Mouse (Mus musculus) mouse embryonic stem cell (cell line): ENCODE measurements around the gene Gm960.
"Not testable (repeated sequence)": the region's sequence is repeated elsewhere in the genome, so short reads cannot be mapped to it uniquely, and the experiment has no call there.

Experiments
- in situ Hi-C, 2 experiments: fragments of 300-500 bp; cut with MboI; formaldehyde crosslinking; loops; 1 replicate in 1 of 2; 3 replicates in 1 of 2; pipeline ENCODE4 v1.14.3; 2019 to 2020; ENCODE audit warnings: low sequenced_read_pairs in 2 of 2, low pct_unique_long_range_greater_than_20kb in 1 of 2, mixed read lengths in 1 of 2; ENCODE audit not compliant: unreplicated experiment in 1 of 2

The Gm960 gene

GRCm38 (mm10) chr19:4612181-4612961 is 86.1 kb downstream of the Gm960 start:
- in situ Hi-C loops, result no loop called here

DNA sequence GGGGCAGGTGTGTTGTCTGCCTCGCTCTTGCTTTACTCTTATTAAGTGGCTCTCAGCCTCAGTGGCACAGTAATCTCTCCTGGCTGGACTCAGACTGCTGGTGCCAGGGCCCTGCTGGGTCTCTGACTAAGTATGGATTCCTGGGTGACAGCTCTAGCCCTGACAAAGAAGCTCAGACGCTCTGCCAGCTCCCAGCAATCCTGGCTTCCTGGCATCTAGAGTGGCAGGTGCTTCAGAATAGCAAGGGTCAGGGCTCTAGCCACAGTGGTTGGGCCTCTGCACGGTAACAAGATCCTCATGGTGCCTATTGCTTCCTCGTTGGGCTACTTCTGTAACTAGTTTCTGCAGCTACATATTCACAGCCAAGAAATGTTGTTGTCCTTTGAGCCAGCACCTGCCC is 88.4 kb downstream of the Gm960 start:
- in situ Hi-C loops, result no loop called here

DNA sequence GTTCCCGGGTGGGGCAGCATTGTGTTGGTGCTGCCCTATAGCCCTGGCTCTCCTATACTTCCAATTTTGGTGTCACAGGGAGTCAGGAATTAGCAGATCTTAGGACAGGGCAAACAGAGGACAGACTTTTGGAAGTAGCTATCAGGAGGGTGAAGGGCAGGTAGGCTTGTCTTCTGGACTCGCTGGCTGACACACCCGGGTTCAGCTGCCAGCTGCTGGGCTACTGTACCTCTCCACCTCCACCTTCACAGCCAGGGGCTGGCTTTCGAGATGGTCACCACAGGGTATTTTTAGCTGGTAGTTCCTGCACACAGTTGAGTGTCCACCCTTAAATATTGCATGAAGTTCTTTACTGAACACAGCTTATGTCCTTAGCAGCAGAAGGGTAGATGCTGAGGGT is 90.0 kb downstream of the Gm960 start:
- in situ Hi-C loops, result no loop called here

- in situ Hi-C loops, result no loop called here
Measured at GRCm38 (mm10) chr19:4607406-4607805, 91.1 kb downstream of the Gm960 start.

DNA sequence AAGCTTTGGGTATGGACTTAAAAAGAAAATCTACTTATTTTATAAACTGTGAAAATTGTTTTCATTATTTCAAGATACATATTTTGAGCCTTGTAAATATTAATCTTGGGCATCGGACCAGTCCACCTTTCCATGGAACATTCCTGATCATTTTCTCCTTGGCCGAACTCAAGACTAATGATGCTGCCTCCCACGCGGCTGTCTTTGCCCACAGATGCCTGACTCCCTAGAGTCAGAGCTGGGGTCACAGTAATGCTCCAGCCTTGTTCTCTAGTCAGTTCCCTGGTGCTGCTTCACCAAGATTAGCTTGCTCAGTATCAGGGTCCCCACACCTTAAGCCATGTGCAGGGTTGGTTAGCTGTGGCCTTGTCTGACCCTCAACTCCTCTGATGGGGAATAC is 92.8 kb downstream of the Gm960 start:
- in situ Hi-C loops, result no loop called here

DNA sequence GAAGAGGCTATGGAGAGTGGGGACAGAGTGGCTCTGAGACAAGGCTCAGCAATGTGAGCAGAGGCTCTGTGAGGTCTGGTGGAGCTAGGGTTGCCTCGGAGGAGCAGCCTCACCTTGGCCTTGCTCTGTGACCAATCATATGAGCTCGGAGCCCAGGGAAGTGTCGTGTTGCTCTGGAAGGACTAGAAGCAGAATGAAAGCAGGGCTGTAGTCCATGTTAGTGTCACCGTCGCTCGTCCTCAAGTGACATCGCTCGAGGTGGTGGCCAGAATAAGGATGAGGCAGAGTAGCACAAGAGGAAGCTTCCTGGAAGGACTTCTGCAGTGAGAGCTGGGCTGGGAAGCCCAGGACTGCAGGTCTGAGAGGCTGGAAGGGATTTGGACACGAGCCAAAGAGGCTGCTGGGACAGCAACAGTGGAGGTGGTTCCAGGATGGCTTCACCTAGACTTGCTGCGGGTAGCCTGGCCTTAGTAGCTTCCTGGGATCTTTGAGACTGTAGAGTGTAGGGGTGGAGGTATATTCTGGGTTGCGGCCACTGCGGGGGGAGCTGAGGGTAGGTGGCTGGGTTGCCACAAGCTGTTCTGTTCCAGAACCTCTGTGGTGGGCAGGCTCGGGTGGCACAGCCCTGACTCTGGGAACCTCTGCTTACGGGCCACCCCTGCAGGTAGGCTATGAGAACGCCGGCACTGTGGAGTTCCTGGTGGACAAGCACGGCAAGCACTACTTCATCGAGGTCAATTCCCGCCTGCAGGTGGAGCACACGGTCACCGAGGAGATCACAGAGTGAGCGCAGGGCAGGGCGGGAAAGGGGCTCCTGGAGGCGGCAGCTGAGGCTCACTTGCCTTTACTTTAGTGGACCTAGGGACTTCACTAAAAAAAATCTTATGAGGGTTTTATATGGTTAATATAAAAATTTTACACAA is 94.4 kb downstream of the Gm960 start:
- in situ Hi-C loops, result no loop called here

- in situ Hi-C loops, result no loop called here
Measured at GRCm38 (mm10) chr19:4602459-4602858, 96.0 kb downstream of the Gm960 start.

- in situ Hi-C loops, result no loop called here
Measured at GRCm38 (mm10) chr19:4596071-4596470, 102.4 kb downstream of the Gm960 start.

DNA sequence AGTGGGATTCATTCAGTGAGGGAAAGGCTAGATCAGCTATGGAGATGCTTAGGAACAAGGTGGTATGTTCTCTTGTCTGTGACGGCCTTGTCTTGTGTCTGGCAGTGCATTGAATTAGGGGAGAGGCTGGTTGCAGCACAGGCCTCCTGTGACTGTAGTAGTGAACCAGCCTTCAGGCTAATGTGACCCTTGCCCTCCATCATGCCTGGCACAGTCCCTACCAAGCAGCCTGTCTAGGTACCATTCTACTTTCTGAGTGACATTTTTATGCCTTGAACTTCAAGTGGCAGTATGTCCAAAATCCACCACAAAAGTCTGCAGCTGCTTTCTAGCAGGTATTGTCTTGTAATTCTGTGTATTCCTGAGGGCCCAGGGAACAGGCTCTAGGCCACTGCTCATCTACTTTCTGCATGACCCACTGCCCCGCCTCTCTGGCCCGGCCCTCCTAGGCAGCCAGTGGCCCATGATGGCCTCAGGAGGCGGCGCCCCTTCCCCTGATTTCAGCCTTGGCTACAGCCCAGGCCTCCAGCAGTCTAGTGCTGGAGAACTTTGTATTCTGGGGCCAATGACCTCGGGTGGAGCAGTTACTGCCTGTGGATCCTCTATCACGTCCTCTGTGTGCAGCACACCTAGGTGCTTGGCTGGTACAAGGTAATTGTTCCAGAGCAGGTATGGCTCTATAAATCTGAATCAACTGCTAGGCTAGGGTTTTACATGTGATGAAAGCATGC is 104.5 kb downstream of the Gm960 start:
- in situ Hi-C loops, result no loop called here

GRCm38 (mm10) chr19:4590025-4590424 is 108.4 kb downstream of the Gm960 start:
- in situ Hi-C loops, result no loop called here

DNA sequence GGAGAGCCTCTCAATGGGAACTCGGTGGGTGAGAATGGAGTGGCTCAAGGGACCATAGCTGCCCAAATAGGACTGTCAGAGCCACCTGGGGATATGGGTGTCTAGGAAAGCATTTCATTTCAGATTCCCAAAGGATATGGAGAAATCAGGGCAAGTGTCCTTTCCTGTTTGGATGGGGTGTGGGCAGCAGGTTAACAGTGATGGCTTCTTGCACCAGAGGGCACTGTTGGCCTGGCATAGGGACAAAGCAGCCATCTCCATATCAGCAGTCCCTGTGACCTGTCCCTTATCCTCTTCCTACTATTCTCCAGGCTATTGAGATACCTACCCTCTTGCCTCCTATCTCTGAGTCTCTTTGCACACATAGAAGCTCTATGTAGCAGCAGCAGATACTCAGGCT is 109.4 kb downstream of the Gm960 start:
- in situ Hi-C loops, result no loop called here

GRCm38 (mm10) chr19:4588430-4588829 is 110.0 kb downstream of the Gm960 start:
- in situ Hi-C loops, result no loop called here

DNA sequence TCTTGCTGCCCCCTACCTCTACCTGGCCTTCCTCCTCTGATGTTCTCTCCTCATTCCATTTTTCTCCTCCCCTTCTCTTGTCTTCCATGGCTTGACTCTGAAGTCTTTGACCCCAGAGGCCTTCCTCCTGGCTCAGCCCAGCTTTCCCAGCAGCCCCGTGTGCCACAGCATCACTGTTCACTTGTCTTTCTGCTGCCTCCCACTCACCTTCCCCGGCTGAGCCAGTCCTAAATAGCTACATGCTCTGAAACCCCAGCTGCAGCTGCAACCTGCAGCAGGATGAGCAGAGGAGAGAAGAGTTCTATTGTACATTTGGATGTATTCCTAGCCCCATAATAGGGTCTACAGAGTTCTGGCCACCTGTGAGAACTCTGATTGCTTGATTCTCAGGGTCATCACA is 111.0 kb downstream of the Gm960 start:
- in situ Hi-C loops, result no loop called here

- in situ Hi-C loops, result not testable (repeated sequence)
Measured at GRCm38 (mm10) chr19:4586783-4587182, 111.7 kb downstream of the Gm960 start.

DNA sequence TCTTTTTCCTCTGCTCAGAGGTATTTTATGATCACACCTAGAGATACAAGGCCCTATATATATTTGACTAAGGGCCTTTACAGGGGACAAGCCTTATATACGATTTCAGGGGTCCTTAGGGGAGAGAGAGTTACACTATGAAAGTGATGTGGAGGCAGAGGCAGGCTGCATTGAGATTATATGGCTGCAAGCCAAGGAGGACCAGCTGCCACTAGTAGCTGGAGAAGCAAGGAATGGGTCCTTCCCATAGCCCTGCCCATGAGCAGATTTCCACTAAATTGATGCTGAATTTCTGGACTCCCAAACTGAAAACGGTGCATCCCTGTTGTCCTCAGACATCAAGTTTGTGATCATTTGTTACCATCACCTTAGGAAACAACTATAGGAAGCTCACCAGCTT is 114.6 kb downstream of the Gm960 start:
- in situ Hi-C loops, result no loop called here

DNA sequence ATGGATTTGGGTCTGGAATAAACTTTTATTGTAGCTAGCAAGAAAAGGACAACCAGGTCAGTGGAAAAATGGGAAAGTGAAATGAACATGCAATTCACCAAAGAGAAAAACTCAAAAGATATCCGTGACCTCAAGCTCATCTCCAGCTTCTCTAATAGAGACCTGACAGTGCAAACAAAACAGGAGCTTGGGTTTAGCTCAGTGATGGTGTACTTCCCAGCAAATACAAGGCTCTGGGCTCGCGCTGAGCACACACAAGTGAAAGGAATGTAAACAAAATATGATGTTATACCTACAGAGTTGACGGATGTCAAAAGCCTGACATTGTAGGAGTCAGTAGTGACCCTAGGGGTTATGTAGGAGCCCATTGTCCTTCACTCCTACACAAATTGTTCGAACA is 119.2 kb downstream of the Gm960 start:
- in situ Hi-C loops, result no loop called here

DNA sequence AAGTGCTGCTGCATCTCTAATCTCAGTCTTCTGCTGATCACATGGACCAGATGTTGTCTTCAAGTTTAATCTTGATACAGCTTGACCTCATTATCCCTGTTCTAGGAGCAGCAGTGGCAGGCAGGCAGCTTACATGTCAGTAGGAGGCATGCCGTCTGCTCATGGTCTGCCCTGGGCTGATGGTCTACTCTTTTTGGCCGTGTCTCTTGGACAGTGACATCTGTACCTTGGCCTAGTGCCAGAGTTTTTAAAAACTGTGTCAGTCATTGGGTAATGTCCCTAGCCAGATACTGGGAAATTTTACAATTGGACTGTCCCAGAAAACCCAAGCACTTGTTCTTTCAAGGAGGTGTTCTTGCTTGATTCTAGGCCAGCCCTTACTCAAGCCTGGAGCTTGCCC is 119.7 kb downstream of the Gm960 start:
- in situ Hi-C loops, result no loop called here
